Mouse (Mus musculus) liver, adult 2 months (tissue): ENCODE measurements at regions not wholly inside any gene's neighbourhood (a gene's known extent, or its start where the extent isn't known, plus 50 kb on each side); places are given as distances from the start of the nearest gene placed in this dataset.

Experiments used
- CTCF ChIP-seq: fragments of 200-500 bp; IDR thresholded peaks from 2 replicates; pipeline ENCODE4 v1.5.1; 2011; ENCODE audit warnings: low read depth, low read length, control low read depth
- POLR2A ChIP-seq: fragments of 200-500 bp; IDR thresholded peaks from 2 replicates; pipeline ENCODE4 v1.6.1; 2011; ENCODE audit warnings: low read length, control low read depth; ENCODE audit not compliant: insufficient read depth; ENCODE audit errors: extremely low read depth

GRCm38 (mm10) chr3:147532196-147532595, 680.0 kb downstream of the Ttll7 start:
- no peak for TF ChIP-seq POLR2A
- TF ChIP-seq CTCF = no peak
